Mouse (Mus musculus) G1E-ER4 (cell line): ENCODE results near the gene Ahnak2. TPM values are rescaled to one million over a fixed set of nuclear protein-coding genes. Genes with fewer than 3 reads are reported as not detected.

Experiments used
- GATA1 ChIP-seq: IDR thresholded peaks from one replicate; pipeline ENCODE4 v1.8.0; 2012; ENCODE audit warnings: low read length, inconsistent platforms
- polyA plus RNA-seq: library from polyadenylated mRNA; stranded (reverse); fragments of >175 nt; gene quantifications from 2 replicates; pipeline ENCODE4 v1.2.3, GENCODE M21; 2012

The Ahnak2 gene
- polyA plus RNA-seq, 1 experiment, result not detected

- TF ChIP-seq GATA1, result no peak
These were observed 460 bp upstream of the Ahnak2 start for GRCm38 (mm10) chr12:112802917-112803316.

GRCm38 (mm10) chr12:112800476-112800875, 2.0 kb downstream of the Ahnak2 start:
- TF ChIP-seq GATA1, result no peak

GRCm38 (mm10) chr12:112799237-112799970, 3.1 kb downstream of the Ahnak2 start:
- no peak for TF ChIP-seq GATA1

- TF ChIP-seq GATA1, result no peak
These were observed 3.7 kb downstream of the Ahnak2 start for GRCm38 (mm10) chr12:112798716-112799115.

GRCm38 (mm10) chr12:112798332-112798681, 4.2 kb downstream of the Ahnak2 start:
- TF ChIP-seq GATA1, result no peak

GRCm38 (mm10) chr12:112797672-112798331, 4.7 kb downstream of the Ahnak2 start:
- no peak for TF ChIP-seq GATA1

- no peak for TF ChIP-seq GATA1
These were observed 5.6 kb downstream of the Ahnak2 start for GRCm38 (mm10) chr12:112796551-112797510.

GRCm38 (mm10) chr12:112795466-112796104, 6.9 kb downstream of the Ahnak2 start:
- no peak for TF ChIP-seq GATA1

- no peak for TF ChIP-seq GATA1
These were observed 7.5 kb downstream of the Ahnak2 start for GRCm38 (mm10) chr12:112794998-112795397.

- no peak for TF ChIP-seq GATA1
These were observed 8.1 kb downstream of the Ahnak2 start for GRCm38 (mm10) chr12:112794356-112794816.

- TF ChIP-seq GATA1, result no peak
These were observed 8.7 kb downstream of the Ahnak2 start for GRCm38 (mm10) chr12:112793601-112794355.

GRCm38 (mm10) chr12:112791026-112791425, 11.4 kb downstream of the Ahnak2 start:
- TF ChIP-seq GATA1, result no peak

- no peak for TF ChIP-seq GATA1
These were observed 28.0 kb downstream of the Ahnak2 start for GRCm38 (mm10) chr12:112774481-112774880.

GRCm38 (mm10) chr12:112774026-112774425, 28.4 kb downstream of the Ahnak2 start:
- no peak for TF ChIP-seq GATA1

- no peak for TF ChIP-seq GATA1
These were observed 29.1 kb downstream of the Ahnak2 start for GRCm38 (mm10) chr12:112773366-112773765.

GRCm38 (mm10) chr12:112772306-112772705, 30.2 kb downstream of the Ahnak2 start:
- TF ChIP-seq GATA1, result no peak
